Mouse (Mus musculus): Measurements from ENCODE around the gene Timp4.

- TF ChIP-seq CTCF (IDR thresholded peaks at IDR 0.05) (no peak), EP300 (IDR thresholded peaks at IDR 0.05) (no peak)
These were observed 30.8 kb downstream of the Timp4 start for GRCm38 (mm10) chr6:115221215-115221641.

Measured in lung, postnatal 0 days (tissue).